Mouse (Mus musculus) spleen, adult 2 months (tissue): ENCODE results near the gene Myo1d. TPM values are rescaled to one million over a fixed set of nuclear protein-coding genes. Genes with fewer than 3 reads are reported as not detected.

Experiments
- DNase-seq, 2 experiments: peaks; one replicate each; pipeline versions ENCODE4 v3.0.0 to v3.0.0-alpha.2; 2012 to 2021; ENCODE audit warnings: low spot score in 2 of 2, low read depth in 1 of 2
- H3K27ac ChIP-seq: fragments of 200-500 bp; 2 replicates; pipeline ENCODE4 v1.5.1; 2012; ENCODE audit warnings: low read length, inconsistent platforms; ENCODE audit not compliant: insufficient read depth
- H3K27me3 ChIP-seq: fragments of 200-500 bp; 2 replicates; pipeline ENCODE4 v1.6.1; 2012; ENCODE audit warnings: mild to moderate bottlenecking, moderate library complexity, low read length, inconsistent platforms; ENCODE audit not compliant: control insufficient read depth, insufficient read depth
- H3K36me3 ChIP-seq: fragments of 200-500 bp; 2 replicates; pipeline ENCODE4 v1.6.1; 2012; ENCODE audit warnings: mild to moderate bottlenecking, low read length, inconsistent platforms; ENCODE audit not compliant: control insufficient read depth, insufficient read depth
- H3K4me1 ChIP-seq: fragments of 200-500 bp; 2 replicates; pipeline ENCODE4 v1.6.1; 2011; ENCODE audit warnings: inconsistent platforms; ENCODE audit not compliant: control insufficient read depth, insufficient read depth, insufficient read length
- H3K4me3 ChIP-seq: fragments of 200-500 bp; 2 replicates; pipeline ENCODE4 v1.5.1; 2011; ENCODE audit warnings: mild to moderate bottlenecking, inconsistent platforms; ENCODE audit not compliant: insufficient read depth, insufficient read length; ENCODE audit errors: extremely low read depth
- CTCF ChIP-seq: fragments of 200-500 bp; IDR thresholded peaks from 2 replicates; pipeline ENCODE4 v1.5.1; 2011; ENCODE audit warnings: mild to moderate bottlenecking, inconsistent platforms; ENCODE audit not compliant: insufficient read depth, insufficient read length, insufficient replicate concordance; ENCODE audit errors: extremely low read depth
- POLR2A ChIP-seq: fragments of 200-500 bp; IDR thresholded peaks from 2 replicates; pipeline ENCODE4 v1.6.1; 2011; ENCODE audit warnings: low read depth, low read length, inconsistent platforms
- WGBS: fragments of 180-500 bp; shearing (Covaris S2); methylation state at CpG from one replicate; pipeline ENCODE4 v1.1.7; 2018; 5-methylcytosine and 5-hydroxymethylcytosine counted together
- polyA plus RNA-seq: library from polyadenylated mRNA; depleted of rRNA; stranded (reverse); fragments of >200 nt; gene quantifications from 2 replicates; pipeline ENCODE4 v1.2.3, GENCODE M21; 2012

Gene Myo1d
- polyA plus RNA-seq, 1 experiment: 6.2 TPM

- Histone ChIP-seq H3K27ac (no peak overlapping the region), H3K4me3 (no peak overlapping the region), H3K4me1 (no peaks in the 10 kb centered on the region), H3K36me3 (no peaks in the 10 kb centered on the region), H3K27me3 (no peaks in the 10 kb centered on the region)
- 78% methylated on average over 4 of the region's 4 CpGs for WGBS
- no peak for TF ChIP-seq POLR2A
- no peak for TF ChIP-seq CTCF
- DNase-seq: no peak
These were observed 14.5 kb upstream of the Myo1d start for GRCm38 (mm10) chr11:80794290-80794689.

GRCm38 (mm10) chr11:80793386-80793785 is 13.6 kb upstream of the Myo1d start:
- Histone ChIP-seq H3K4me3 (no peak overlapping the region), H3K36me3 (no peaks in the 10 kb centered on the region), H3K27ac (no peak overlapping the region), H3K27me3 (no peaks in the 10 kb centered on the region), H3K4me1 (no peaks in the 10 kb centered on the region)
- DNase-seq: no peak
- 89% methylated on average over 4 of the region's 4 CpGs for WGBS
- no peak for TF ChIP-seq POLR2A
- TF ChIP-seq CTCF: no peak

DNA sequence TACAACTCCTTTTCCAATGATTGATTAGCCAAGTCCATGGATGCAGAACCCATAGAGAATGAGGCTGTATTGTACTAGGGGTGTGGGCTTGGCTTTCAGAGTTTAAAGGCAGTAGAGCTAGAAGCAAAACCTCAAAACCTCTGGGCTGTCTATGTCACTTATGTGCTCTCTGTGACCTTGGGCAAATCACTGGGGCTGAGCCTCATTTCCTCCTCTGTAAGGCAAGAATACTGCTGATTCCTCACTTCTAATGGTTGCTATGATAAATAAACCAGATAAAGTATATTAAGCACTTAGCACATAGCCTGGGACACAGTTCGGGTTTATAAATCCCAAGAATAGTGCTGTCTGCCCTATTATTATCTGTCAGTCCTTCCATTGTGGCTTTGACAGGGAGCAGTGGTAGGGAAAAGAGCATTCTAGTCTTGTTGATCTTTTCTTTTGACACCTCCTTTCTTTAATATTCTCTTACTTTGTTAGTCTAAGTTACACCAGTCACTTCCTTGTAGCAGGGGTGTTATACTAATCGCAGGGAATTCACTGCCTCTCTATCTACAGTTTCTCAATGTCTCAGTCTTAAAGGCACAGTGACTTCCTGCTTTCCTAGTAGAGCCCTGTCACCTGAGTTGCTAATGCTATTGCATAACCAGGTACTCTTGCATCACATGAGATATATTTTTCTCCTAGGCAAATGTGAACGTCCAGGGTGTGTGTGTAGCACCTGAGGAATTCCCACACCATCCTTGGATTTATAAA is 12.0 kb upstream of the Myo1d start:
- no peak overlapping the region for H3K27ac ChIP-seq
- TF ChIP-seq POLR2A (no peak), CTCF (no peak)
- no peaks in the 10 kb centered on the region for H3K36me3 ChIP-seq
- no peak for DNase-seq
- H3K4me1 ChIP-seq: no peaks in the 10 kb centered on the region
- no peak overlapping the region for H3K4me3 ChIP-seq
- 40% methylated on average over 3 of the region's 3 CpGs for WGBS
- no peaks in the 10 kb centered on the region for H3K27me3 ChIP-seq

- TF ChIP-seq CTCF (no peak), POLR2A (no peak)
- DNase-seq: no peak
These were observed 10.6 kb upstream of the Myo1d start for GRCm38 (mm10) chr11:80790413-80790812.

GRCm38 (mm10) chr11:80789647-80790240 is 9.9 kb upstream of the Myo1d start:
- no peak overlapping the region for H3K4me3 ChIP-seq
- no peak for DNase-seq
- no peaks in the 10 kb centered on the region for H3K36me3 ChIP-seq
- no peaks in the 10 kb centered on the region for H3K27me3 ChIP-seq
- 78% methylated on average over 7 of the region's 7 CpGs for WGBS
- TF ChIP-seq CTCF (no peak), POLR2A (no peak)
- no peak overlapping the region for H3K27ac ChIP-seq
- H3K4me1 ChIP-seq: no peaks in the 10 kb centered on the region

More at GRCm38 (mm10) chr11:80790413-80790812, 10.6 kb upstream of the Myo1d start:
- no peaks in the 10 kb centered on the region for H3K4me1 ChIP-seq
- WGBS: 83% methylated on average over 3 of the region's 3 CpGs
- no peaks in the 10 kb centered on the region for H3K36me3 ChIP-seq
- H3K4me3 ChIP-seq: no peak overlapping the region
- H3K27me3 ChIP-seq: no peaks in the 10 kb centered on the region
- H3K27ac ChIP-seq: no peak overlapping the region

DNA sequence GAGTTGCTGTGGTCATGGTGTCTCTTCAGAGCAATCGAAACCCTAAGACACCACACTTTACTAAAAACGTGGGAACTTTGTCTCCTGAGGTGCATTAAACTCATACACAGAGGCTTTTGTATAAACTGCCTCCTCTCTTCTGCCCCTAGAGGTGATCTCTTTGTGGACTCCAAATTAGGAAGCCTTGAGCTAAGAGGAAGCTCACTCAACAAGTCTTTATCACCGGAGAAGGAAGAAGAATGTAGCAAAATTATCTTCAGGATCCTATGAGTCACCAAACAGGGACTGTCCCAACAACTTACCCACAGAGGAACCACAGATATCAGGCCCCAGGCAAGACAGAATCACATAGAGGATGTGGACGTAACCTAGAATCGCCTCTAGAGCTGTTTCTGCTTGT is 5.8 kb upstream of the Myo1d start:
- 37% methylated on average over 5 of the region's 5 CpGs for WGBS
- H3K36me3 ChIP-seq: no peaks in the 10 kb centered on the region
- H3K4me3 ChIP-seq: no peak overlapping the region
- no peaks in the 10 kb centered on the region for H3K4me1 ChIP-seq
- peak in 1 of 2 experiments; percentile 19 for DNase-seq
- H3K27ac ChIP-seq: no peak overlapping the region
- TF ChIP-seq CTCF: no peak
- H3K27me3 ChIP-seq: no peaks in the 10 kb centered on the region

GRCm38 (mm10) chr11:80784294-80784743 is 4.5 kb upstream of the Myo1d start:
- H3K27ac ChIP-seq: peak overlapping the region; percentile 38; the same call in 1 of the 2 replicates
- H3K4me3 ChIP-seq: no peak overlapping the region
- H3K36me3 ChIP-seq: no peaks in the 10 kb centered on the region
- TF ChIP-seq CTCF (no peak), POLR2A (no peak)
- DNase-seq: no peak
- peaks cover 4% of the 10 kb centered on the region; the same call in 1 of the 2 replicates for H3K27me3 ChIP-seq
- 74% methylated on average over 3 of the region's 3 CpGs for WGBS
- peaks cover 8% of the 10 kb centered on the region for H3K4me1 ChIP-seq
